Mouse (Mus musculus) C2C12 (cell line): ENCODE results near the gene Cog5.
"Not testable (repeated sequence)": the region's sequence is repeated elsewhere in the genome, so short reads cannot be mapped to it uniquely, and the experiment has no call there.

Experiments used
- CEBPB ChIP-seq: IDR thresholded peaks from one replicate; pipeline ENCODE4 v1.6.1; 2011; ENCODE audit warnings: low read depth, mild to moderate bottlenecking, control low read depth, moderate library complexity
- CTCF ChIP-seq: IDR thresholded peaks from one replicate; pipeline ENCODE4 v1.5.1; 2011; ENCODE audit not compliant: control insufficient read depth, insufficient read depth, insufficient read length
- FOSL1 ChIP-seq: IDR thresholded peaks from one replicate; pipeline ENCODE4 v1.8.0; 2011; ENCODE audit warnings: mild to moderate bottlenecking, low read length; ENCODE audit not compliant: poor library complexity, insufficient read depth, severe bottlenecking
- MAX ChIP-seq: IDR thresholded peaks from one replicate; pipeline ENCODE4 v1.6.1; 2011; ENCODE audit warnings: mild to moderate bottlenecking, control low read depth
- USF1 ChIP-seq: IDR thresholded peaks from one replicate; pipeline ENCODE4 v1.6.1; 2011; ENCODE audit warnings: low read depth, mild to moderate bottlenecking, control low read depth, moderate library complexity

DNA sequence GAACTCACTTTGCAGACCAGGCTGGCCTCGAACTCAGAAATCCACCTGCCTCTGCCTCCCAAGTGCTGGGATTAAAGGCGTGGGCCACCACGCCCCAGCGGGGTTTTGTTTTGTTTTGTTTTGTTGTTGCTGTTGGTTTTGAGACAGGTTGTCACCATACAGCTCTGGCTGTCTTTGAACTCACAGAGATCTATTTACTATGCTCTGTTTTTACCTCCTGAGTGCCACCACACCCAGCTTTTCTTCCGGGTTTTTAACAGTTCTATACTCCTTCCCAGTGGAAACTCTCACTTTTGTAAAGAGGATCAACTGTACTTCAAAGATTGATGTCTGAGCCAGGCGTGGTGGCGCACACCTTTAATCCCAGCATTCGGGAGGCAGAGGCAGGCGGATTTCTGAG is 26.3 kb upstream of the Cog5 start:
- TF ChIP-seq MAX, CTCF, USF1, CEBPB, FOSL1: not testable (repeated sequence)
